Mouse (Mus musculus): Measurements from ENCODE around the gene Cnst. TPM values are rescaled to one million over a fixed set of nuclear protein-coding genes. Genes with fewer than 3 reads are reported as not detected.

The Cnst gene
- total RNA-seq, 4 experiments from 2014 or later = 40.1 to 42.1 (median 41.1) TPM

DNA sequence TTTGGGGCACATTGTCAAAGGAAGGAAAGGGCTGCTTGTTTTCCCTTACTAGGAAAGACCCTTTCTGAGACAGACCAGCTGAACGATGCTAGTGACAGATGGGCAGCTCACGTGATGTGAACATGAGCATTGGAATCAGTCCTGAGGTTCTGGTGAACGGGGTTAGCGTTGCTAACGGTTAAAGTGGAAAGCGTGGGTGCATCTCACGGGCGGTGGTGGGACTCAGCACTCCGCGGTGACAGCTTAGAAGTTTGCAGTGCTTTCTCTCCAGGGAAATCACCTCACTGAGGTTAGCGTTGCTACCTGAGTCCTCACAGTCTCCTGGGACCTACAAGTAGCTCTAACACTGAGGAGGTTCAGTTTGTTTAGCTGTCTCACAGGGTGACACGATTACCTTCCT is 45.5 kb downstream of the Cnst start:
- peak in 1 of 2 experiments; percentile 36 for DNase-seq (ENCODE audit: low spot score in 2 of 2)

DNA sequence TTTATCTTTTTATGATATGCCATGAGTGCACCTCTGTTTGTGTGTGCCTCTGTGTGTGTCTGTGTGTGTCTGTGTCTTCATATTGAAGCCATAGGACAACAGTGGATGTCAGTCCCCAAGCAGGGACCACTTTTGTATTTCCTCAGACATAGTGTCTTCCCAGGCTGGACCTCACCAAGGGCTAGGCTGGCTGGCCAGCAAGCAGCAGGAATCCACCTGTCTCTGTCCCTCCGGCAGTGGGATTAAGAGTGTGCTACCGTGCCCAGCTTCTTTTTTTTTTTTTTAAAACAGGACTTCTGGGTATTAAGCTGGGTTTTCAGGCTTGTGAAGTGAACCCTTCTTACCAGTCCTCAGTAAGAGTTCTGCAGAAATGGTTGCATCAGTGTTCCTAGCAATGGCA is 46.0 kb downstream of the Cnst start:
- no peak for DNase-seq (ENCODE audit: low spot score in 2 of 2)

DNA sequence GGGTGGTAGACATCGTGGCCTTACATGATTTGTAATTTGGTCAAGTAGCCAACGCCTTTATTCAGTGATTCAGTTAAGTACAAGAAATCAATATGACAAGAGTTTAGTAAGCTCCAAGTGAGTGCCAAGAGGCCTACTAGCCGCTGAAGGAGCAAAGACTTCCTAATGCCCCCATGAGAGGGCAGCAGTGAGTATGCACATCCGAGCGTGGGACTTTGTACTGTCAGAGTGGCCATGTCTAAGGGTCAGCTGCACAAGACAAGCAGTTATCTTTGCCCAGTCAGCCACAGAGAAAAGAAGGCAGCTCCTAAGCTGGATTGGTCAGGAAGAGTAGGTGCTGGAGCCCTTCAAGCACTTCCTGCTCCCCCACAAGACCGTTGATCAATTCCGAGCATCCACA is 46.8 kb downstream of the Cnst start:
- no peak for DNase-seq (ENCODE audit: low spot score in 2 of 2)

DNA sequence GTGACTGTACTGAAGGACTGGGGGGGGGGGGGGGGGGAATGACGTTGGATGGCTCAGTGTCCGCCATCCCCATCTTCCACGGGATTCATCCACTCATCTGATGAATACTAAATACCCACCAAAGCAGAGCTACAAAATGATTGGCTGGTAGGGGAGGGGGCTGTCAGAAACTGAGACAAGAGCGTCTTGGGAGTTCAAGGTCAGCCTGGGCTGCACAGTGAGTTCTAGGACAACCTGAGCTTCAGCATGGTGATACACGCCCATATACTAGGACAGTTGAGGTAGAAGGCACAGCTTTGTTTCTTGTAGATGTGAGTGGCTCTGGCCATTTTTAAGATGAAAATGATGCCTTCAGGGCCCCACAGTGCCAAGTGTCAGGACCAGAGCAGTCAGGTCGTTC is 52.2 kb downstream of the Cnst start:
- no peak for DNase-seq (ENCODE audit: low spot score in 2 of 2)

DNA sequence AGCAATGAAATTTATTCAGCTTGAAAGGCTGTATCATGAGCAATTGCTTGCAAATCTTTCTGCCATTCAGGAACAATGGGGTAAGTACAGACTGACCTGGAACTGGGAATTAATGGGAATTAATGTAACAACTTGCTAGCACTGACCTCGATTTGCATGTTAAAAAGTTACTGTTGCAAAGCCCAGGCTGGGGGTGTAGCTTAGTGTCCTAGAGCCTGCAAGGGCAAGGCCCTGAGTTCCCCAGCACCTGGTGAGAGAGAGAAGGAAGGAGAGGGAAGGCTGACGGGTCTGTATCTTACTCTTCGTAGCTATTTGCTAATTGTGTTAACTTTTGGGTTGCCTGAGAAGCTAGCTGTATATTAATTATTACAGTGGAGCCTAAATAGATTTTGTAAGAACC is 58.4 kb downstream of the Cnst start:
- DNase-seq (ENCODE audit: low spot score in 2 of 2) = no peak

DNA sequence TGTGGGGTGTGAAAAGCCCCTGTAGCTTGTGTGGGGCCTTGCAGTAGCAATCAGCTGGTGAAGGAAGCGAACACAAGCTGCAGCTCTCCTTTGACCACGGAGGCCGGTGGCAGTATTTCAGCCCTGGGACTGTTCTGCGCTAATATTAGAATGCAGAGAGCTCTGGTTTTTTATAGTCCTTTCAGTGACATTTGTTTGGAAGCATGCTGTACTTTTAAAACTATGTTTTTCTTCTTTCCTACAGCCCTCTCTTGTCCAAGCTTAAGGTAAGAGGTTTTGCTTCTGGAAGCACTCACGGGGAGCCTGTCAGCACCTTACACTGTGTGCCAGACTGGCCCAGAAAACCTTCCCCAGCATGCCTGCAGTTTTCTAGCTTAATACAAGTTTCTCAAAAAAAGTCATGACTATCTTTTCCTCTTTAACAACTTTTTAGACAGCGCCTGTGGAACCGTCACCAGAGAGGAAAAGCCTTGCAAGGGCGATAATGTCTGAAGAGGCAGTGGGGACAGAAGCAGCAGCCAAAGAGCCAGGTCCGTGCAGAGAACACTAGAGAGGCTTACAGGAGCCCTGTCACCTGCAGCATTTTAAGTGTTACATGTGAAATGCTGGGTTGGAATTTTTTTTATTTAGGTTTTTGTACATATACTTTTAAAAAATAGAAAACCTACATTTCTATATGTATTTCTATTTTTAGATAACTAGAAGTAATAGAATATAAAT is 60.0 kb downstream of the Cnst start:
- DNase-seq (ENCODE audit: low spot score in 2 of 2) = no peak

DNA sequence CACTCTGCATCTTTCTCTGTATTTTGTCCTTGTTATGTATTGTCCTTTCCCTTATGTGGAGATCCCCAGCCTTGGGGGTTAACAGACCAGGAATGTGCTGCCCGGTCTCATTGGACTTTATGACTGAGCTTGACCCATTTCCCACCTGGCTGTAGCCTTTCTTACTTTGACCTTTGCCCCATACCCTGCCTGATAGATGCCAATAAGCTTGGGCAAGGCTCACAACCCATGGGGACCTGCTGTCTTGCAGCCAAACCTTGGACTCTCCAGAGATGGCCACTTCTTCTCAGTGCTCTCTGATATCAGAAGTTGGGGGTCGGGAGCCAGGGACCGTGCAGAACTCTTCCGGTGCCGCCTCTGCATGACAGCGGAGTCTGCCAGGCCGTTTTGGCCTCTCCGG is 62.4 kb downstream of the Cnst start:
- DNase-seq (ENCODE audit: low spot score in 2 of 2) = no peak

DNA sequence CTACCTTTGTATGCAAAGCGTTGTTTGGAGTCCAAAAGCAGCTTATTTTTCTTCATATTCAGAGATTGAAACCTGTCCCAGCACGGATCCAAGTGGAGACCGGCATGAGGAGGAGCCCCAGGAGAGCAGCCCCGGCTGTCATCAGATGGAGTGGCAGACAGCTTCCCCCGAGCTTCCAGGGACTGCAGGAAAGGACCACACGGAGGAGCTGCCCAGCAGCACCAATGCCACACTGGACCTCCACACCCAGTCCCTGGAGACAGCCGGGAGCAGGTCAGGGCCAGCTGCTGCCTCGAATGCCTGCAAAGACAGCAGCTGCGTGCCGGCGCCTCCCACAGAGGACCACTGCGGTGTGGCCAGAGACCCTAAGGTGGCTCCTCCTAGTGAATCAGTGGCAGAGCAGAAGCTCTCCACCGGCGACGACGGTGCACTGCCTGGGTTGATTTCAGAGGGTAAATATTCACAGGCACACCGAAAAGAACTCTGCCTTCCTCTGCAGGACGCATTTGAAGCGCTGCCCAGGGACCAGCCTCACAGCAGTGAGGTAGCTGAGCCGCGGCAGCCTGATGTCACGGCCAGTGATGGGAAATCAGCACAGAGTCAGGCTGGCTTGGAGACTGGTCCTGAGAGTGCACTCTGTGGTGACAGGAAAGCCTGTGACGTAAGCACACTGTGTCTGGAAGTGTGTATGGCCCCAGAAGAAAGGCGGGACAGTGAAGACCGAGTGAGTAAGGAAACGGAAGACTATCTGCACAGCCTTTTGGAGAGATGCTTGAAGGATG is 63.7 kb downstream of the Cnst start:
- no peak for DNase-seq (ENCODE audit: low spot score in 2 of 2)

DNA sequence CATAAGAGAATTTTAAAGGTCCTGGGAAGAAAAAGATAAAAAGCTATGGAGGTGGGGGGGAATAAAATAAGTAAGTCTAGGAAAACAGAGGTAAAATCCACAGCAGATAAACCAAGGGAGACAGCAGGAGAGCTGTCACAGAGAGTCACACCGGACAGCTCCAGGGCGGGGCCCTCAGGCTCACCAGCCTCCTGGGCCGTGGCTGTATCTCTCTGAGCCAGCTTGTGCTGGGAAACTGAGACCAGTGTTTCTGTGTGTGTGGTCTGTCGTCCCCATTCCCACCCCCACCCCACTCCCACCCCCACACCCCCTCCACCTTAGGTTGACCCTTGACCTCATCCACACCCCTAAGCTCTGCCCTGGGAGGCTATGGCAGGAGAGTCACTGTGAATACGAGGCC is 65.0 kb downstream of the Cnst start:
- no peak for DNase-seq (ENCODE audit: low spot score in 2 of 2)

DNA sequence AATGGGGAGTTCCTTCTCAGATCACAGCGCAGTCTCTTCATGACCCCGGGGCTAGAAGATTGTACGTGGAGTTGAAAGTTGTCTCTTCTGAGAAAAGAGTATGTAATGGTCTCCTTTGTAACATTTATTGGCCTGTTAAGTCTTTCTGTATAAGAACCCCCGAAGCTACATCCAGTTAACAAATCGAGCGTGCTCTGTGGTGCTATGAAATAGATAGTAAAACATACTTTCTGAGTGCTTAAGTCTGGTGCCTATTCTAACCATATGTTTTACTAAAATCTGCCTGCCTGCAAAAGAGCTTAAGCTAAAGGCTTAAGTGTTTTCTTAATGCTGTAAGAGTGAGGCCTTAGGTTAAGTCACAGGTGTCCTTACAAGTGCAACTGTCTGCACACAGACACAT is 66.2 kb downstream of the Cnst start:
- no peak for DNase-seq (ENCODE audit: low spot score in 2 of 2)

DNA sequence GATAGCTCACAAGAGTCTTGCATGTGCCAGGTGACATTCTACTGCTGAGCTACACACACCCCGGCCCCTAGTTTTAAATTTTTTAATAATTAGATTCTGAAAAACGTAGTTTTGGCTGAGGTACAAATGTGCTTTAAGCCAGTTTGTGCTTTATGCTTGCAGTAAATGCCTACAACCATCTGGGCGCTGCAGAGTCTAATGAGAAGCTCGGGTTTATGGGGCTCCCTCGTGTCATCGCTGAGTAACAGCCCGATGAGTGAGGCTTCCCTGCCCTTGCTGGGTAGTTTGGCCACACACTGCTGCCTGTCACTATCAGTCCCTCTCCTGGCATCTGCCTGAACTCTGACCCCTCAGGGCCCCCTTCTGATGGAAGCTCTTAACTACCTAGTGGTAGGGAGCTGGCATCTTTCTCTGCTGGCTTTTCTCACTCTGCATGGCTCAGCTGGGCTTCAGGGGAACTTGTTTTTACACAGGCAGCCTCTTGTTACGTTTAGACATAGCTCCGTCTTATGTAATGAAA is 66.9 kb downstream of the Cnst start:
- DNase-seq (ENCODE audit: low spot score in 2 of 2) = no peak

DNA sequence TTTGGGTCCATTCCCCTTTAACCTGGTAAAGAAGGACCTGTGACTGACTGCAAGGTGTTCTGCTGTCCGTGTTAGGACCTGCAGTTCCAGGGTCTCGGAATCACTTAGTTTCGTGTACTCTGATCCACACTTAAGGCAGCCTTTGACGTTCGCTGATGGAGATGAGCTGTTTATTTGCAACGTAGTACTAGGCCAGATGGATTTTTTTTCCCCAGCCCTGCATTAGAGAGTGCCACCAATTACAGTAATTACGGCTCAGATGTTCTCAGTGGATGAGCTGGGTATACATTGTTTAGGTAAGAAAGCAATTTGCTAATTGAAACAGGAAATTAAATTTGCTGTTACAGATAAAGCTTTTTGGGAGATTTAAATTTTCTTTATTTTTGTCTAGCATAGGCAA is 71.3 kb downstream of the Cnst start:
- no peak for DNase-seq (ENCODE audit: low spot score in 2 of 2)

DNA sequence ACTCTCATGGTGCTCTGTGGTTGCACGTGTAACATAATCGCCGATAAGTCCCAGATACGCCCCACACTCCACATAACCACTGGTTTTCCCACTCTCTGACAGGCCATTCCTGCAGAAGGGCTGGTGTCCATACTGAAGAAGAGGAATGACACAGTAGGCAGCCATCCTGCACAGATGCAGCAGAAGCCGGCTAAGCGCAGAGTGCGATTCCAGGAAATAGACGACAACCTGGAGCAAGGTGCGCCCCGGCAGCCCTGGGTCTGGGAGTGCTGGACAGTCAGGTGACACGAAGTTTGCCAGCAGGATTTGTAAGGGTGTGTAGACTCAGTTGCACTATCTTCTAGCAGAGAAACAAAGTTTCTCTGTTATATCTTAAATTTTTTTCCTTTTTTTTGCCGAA is 76.5 kb downstream of the Cnst start:
- no peak for DNase-seq (ENCODE audit: low spot score in 2 of 2)

DNA sequence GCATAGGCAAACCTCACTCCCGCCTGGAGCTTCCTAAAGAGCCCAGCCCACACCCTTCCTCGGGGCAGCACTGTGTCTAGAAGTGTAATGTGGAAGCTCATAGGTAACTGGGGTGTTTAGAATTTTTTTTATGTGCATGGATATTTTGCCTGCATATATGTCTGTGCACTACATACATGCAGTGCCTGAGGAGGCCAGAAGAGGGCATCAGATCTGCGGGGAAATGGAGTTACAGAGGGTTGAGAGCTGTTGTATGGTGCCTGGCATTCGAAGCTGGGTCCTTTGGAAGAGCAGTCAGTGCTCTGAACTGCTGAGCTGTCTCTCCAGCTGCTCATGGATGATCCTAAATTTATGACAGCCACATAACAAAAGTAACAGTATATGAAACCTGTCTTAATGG is 77.5 kb downstream of the Cnst start:
- no peak for DNase-seq (ENCODE audit: low spot score in 2 of 2)

DNA sequence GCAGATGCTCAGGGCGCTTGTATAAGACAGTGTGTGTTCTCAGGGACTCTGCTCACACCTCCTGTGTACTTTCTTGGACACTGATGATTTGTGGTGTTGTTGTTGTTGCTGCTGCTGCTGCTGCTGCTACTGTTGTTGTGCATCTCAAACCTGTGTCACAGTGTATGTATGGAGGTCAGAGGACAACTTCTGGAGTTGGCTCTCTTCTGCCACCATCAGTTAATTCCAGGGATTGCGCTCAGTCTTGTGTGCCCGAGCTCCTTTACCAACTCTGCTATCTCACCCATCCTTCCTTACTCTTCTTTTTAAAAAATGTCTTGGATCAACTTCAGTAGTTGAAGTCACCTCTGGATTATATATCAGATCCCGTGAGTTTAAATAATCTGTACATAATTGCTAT is 78.2 kb downstream of the Cnst start:
- no peak for DNase-seq (ENCODE audit: low spot score in 2 of 2)

DNA sequence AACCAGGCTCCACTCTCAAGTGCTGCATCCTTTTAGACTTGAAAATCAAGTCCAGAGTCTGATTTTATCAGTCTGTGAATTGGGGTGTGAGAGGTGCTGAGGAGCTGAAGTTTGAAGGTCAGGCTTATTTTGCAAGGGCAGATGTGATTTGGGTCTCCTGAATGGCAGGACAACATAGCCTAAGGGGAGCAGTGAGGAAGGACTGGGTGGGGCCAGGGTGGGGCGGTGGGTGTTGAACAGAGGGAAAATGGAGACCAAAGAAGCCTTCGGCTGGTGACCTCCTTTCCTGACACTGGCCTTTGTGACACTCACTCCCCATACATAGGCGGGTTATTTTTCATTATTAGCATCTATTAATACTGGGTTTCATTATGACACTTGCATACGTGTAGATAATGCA is 81.7 kb downstream of the Cnst start:
- DNase-seq (ENCODE audit: low spot score in 2 of 2) = no peak

DNA sequence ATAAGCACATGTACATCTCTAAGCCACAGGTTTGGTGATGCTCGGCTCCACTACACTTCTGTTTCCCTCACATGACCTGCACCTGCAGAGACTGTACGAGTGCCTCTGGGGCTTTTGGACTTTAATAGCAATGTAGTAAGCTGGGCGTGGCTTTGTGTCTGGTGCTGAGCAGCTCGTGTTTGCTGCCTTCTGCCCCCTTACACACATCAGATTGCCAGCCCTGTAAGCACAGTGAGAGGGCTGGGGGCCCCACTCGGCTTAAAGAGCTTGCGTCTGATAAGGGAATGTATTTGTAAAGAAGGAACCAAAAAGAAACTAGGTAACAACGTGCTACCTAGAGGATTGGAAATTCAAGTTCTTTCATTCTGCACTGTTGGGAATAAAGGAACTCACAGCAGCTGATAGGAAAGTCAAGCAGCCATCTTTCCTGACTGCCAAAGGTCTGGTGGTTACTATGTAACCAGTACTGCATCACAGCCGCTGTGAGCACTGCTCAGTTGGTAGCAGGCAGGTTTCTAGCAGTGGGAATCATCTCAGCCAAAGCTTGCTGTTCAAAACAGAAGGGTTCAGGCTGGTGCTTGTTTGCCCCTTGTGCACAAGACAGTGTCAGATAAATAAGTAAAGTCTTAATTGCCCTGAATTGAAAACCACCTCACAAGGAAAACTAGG is 82.4 kb downstream of the Cnst start:
- no peak for DNase-seq (ENCODE audit: low spot score in 2 of 2)

DNA sequence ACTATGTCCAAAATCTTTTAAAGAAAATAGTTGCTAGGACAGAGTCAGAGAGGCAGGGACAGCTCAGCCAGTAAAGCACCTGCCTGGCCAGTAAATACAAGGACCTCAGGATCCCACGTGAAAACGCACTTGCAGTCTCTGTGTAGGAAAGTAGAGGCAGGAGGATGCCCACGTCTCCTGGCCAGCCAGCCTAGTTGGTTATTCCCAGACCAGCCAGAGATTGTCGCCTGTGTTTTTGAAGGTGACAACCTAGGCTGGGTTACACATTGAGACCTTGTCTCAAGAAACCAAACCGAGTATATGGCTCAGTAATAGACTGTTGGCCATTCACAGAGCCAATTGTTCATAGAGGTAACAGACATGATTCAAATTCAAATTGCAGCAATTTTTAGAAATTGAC is 83.1 kb downstream of the Cnst start:
- DNase-seq (ENCODE audit: low spot score in 2 of 2) = no peak

DNA sequence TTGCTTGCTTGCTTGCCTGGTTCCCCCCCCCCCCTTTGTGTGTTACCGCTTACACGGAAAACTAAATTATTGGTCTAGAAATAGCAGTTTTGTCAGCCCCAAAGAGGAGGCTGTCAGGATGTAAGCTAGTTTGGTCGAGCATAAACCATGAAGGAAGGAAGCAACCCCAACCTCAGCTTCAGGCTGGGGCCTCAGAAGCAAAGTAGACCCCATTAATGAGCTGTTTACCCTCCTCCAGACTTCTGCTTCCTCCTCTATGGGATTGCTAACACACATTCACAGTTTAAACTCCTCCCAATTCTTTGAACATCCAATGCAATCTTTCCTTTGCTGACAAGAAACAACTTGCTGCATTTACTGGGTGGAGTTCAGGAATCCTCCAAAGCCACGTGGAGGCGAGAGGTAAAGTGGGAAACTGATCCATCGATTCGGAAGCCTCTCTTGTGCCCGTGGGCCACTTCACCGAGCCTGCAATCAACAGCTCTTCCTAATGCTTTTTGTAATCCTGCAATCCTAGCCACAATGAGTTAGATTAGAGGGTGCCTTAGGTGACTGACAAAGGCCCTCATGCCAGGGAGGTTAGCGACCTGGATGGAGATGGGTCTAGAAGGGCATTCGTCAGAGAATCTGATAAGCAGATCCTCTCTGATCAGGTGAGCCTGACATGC is 86.7 kb downstream of the Cnst start:
- DNase-seq (ENCODE audit: low spot score in 2 of 2) = no peak

DNA sequence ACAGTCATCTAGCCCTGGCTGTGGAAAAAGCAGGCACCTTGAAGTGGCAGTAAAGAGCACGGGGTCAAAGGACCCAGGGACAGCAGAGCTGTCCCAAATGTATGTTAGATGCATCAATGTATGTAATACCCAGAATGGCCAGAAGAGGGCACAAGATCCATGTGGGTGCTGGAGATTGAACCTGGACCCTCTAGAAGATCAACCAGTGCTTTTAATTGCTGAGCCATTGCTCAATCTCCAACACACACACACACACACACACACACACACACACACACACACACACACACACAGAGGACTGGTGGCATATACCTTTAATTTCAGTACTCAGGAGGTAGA is 87.2 kb downstream of the Cnst start:
- no peak for DNase-seq (ENCODE audit: low spot score in 2 of 2)

DNA sequence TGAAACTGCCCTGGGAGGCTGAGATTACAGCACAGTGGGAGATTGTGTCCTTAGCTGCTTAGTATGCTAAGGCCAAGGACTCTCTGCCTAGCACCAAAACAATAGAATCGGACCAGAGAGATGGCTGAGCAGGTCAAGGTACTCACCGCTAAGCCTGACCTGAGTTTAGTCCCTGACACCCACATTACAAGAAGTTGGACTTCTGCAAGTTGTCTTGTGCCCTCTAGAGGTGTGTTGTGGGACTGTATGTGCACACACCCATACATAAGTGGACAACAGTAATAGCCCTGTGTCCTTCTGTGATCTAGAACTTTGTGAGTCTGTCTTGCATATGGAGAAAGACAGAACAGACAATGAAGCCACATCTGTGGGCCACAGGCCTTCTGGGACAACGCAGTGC is 88.0 kb downstream of the Cnst start:
- no peak for DNase-seq (ENCODE audit: low spot score in 2 of 2)

DNA sequence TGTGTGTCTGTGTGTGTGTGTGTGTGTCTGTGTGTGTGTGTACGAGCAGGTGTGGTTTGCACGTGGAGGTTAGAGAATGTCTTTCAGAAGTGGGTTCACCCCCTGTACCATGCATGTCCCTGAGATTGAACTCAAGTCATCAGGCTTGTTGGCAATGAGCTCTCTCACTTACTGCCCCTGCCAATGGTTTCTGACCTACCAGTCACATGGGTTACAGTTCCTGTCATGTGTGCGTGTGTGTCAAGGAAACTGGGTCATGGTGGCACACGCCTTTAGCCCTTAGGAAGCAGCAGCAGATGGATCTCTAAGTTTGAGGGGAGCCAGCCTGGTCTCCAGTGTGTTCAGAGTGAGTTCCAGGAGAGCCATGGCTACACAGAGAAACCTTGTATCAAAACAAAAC is 96.6 kb downstream of the Cnst start:
- no peak for DNase-seq (ENCODE audit: low spot score in 2 of 2)
